Mouse (Mus musculus) bone marrow, adult 2 months (tissue): ENCODE data around the gene Atn1.

Experiments used
- CTCF ChIP-seq: fragments of 200-500 bp; IDR thresholded peaks from 2 replicates; pipeline ENCODE4 v1.5.1; 2011; ENCODE audit warnings: low read length, control low read depth; ENCODE audit not compliant: control insufficient read depth, insufficient read depth
- POLR2A ChIP-seq: fragments of 200-500 bp; IDR thresholded peaks from 2 replicates; pipeline ENCODE4 v1.6.1; 2011; ENCODE audit warnings: low read depth, mild to moderate bottlenecking, control low read depth, low read length, borderline replicate concordance; ENCODE audit not compliant: control insufficient read depth

DNA sequence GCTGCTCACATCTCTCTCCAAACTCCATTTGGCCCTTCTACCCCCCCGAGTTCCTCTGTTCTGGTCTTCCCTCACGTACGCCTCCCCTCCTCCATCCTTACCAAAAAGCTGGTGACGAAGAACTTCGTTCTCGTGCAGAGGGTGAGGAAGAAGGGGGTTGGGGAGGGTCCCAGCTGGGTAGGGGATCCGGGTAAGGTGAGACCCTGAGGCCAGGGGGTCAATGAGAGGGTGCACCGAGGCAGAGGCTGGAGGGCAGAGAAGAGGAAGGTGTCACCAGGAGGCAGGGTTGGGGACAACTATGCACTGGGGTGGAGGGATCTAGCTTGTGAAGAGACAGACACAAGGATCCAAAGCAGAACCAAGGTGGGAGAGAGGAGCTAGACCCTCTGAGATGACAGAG, 12.7 kb downstream of the Atn1 start:
- TF ChIP-seq CTCF (no peak), POLR2A (no peak)
